Mouse (Mus musculus) hindlimb bud, embryonic 11.5 days (tissue): ENCODE results near the gene Ccdc182.

Experiments used
- DNase-seq: peaks from one replicate; pipeline ENCODE4 v3.0.0-alpha.2; 2012; ENCODE audit warnings: low read depth, low spot score; ENCODE audit errors: extremely low spot score

Gene Ccdc182

DNA sequence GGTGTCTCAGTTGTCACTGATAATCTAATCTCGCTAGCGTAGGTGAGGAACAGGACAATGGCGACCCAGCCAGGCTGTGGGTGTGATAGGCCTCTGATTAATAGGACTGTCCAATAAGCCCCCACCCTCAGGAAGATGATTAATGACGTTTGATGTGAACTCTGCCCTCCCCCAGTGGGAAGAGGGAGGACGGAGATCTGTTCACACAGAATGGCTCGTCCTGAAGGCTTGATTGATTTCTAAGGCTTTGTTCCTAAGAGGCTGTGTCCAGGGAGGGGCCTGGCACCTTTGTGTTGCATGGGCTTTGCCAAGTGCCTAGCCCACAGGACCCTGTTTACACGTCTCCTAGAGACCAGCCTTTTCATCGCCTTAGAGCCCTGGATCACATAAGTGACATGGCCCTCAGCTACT is 13.4 kb upstream of the Ccdc182 start:
- no peak for DNase-seq

DNA sequence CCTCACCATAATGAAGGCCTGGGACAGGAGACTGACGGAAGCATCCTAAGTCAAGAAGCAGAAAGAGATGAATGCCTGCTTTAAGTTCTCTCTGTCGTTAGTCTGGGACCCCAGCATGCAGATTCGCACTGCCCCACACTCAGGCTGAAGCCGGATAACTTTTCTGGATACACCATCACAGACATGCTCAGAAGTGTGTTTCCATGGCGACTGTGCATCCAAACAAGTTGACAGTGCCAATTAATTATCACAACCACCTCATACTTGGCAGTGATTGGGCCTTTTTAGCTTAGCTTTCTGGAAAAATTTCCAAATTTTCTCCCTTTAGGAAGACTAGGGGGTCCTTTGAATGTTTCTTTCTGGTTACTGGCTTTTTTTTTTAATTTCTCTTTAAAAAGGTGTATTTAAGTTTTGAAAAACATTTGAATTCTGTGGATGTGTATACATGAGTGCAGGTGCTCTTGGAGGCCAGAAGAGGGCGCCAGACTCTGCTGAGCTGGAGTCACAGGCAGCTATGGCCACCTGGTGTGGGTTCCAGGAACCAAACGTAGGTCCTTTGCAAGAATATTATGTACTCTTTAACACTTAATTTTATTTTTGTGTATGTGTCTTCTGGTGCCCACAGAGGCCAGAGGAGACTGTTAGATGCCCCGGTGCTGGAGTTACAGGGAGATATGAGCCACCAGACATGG is 12.3 kb upstream of the Ccdc182 start:
- no peak for DNase-seq

DNA sequence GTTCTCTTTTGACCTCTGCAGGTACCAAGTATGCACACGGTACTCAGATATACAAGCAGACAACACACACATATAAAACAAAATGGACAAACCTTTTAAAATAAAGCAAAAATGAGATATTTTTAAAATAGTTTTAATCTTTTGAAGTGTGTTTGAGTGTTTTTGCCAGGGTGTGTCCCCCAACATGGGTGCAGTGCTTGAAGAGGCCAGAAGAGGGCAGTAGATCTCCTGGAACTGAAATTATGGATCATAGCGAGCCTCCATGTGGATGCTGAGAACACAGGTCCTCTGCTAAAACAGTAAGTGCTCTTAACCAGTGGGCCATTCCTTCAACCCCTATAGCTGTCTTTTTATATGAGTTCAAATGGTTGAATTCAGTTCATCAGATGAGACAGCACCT is 11.3 kb upstream of the Ccdc182 start:
- DNase-seq: no peak

DNA sequence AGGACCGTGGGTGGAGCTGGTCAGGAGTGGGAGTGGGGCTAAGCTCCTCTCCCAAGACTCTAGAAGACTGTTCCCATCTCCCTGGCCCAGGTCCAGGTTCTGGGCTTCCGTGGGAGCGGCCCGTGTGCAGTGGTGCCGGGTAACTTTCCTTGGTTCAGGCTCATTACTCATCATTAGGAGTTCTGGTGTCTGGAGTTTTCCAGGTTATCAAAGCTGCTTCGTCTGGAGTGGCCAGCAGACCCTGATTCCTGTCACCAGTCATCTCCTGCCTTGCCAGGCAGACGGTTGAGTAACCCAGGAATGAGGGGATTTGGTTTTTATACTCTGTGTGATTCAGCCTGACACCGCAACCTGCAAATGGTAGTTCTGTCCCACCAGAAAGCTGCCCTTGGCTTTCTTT is 7.8 kb upstream of the Ccdc182 start:
- no peak for DNase-seq

DNA sequence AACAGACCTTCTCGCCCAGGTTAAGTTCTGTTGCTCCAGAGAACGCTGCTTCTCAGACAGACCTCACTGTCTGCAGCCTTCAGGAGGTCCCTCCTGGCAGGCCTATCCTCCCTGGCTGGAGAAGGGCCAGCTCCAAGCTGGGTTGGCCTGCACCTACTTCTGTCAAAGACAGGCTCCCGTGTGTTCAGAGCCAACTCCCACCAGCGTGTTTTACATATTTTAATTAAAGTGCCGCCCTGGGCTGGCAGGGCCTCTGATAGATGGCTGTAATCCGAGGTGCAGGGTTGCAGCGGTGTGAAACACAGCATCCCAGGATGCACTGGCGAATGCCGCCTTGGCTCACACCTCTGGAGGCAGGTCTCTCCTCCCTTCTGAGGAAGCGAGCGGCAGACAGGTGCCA is 5.5 kb upstream of the Ccdc182 start:
- no peak for DNase-seq

DNA sequence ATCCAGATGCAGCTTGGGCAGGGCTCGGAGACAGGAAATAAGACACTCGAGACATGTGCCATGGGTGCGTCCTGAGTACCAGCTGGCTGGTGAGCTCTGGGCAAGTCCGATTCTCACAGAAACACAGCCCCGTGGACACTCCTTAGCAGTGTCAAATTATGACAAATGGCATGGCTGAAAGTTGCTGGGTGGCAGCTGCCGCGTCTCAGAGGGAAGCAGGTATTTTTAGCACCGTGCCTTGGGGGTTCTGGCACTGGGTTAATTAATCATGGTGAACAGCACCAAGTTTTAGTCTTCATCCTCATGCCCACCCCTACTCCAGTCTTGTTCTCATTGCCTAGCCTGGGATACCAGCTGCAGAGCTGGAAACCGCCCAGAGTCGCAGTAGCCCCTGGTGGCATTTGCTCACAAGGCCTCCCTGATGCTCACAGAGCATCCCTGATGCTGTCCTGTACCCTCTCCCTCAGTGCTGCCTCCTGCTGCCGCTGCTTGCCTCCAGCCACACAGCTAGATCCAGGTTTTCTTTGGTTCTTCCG is 5.0 kb upstream of the Ccdc182 start:
- DNase-seq: no peak

DNA sequence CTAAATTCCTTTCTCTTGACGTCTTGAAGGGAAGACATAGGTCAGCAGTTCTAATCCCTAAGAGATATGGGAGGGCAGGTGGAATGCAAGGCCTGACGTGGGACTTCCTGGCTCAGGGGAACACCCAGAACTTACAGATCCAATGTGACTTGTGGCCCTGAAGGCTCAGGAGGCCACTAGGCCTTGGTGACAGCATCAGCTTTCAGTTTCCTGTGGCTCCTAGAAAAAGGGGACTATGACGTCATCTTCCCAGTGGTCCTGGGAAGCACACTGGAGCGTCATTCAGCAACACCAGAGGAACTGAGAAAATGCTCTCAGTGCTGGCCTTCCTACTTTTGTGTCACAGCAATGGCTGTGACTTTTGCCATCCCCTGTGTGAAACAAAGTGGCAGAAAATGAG is 2.6 kb upstream of the Ccdc182 start:
- no peak for DNase-seq

DNA sequence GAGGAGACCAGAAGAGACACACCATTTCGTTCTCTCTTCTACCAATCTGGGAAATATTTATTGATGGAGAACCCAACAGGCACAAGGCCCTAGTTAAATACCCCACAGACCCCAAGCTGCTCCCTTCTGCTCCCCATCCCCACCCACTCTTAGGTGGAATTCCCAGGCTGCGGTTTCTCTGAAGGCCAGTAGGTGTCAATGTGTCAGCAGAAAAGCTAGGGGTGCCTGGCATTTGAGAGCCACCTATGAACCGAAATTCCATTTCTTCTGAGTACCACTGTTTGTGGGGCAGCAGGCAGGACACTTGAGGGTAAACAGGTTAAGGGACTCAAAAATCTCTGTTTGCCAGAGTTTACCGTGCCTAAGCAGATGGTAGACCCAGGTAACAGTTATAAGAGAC is 2.2 kb upstream of the Ccdc182 start:
- DNase-seq: no peak

DNA sequence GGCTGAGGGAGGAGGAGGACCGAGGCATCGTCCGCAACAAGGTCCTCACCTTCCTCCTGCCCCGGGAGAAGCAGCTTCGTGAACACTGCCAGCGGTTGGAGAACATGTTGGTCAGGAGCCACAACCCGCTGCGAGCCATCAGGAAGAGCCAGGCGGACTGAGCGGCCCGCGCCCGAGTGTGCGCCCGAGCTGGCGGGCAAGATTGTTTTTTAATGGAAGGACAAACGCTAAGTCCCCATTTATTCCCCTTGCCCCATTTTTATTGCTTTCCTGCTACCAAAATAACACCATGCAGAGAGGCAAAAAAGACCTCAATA is 494 bp downstream of the Ccdc182 start:
- DNase-seq: no peak

DNA sequence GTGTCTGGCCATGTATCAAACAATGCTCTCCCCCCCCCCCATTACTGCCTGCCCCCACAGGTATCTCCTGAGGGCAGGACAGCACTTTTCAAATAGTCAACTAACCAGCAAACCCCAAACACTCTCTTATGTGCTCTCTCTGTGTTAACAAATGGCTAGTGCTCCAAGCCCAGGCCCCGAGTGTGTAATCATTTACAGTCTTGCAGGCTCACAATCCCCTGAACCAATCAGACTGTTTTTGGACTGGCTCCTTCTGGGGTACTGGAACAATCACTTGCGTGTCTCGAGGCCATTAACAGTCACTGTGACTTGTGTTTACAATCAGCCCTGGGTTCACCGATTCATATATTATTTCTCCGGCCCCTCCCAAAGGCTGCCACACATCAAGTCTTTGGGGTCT is 1.4 kb downstream of the Ccdc182 start:
- no peak for DNase-seq

DNA sequence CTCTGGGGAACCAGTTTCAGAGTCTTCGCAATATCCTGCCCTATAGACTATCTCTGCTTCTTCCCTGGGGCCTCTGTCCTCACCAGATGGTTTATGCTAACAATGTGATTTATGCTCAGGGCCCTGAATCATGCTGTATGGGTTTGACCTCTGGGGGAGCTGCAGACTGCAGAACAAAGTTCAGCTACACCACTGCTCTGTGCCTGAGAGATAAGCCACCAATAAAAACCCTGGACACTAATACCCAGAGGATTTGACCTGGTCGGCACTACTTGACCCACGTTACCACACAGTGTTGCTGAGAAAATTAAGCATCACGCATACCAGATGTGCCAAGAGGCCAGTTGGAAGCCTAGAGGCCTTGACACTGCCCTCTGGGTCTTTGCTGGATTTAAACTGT is 3.7 kb downstream of the Ccdc182 start:
- no peak for DNase-seq

DNA sequence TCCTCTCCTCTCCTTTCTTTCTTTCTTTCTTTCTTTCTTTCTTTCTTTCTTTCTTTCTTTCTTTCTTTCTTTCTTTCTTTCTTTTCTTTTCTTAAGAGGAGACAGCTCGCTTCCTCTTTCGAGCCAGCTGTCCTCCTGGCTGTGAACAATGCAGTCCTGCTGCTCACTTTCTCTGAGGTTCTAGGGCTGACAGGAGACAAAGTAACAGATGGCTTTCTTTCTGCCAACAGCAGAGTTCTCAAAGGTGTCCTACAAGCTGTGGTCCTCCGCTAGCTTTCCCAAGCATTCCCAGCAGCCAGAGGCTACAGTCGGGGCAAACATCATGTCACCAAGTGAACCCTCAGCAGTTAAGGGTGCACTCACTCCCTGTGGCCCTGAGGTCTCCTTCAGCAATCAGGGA is 5.5 kb downstream of the Ccdc182 start:
- no peak for DNase-seq

DNA sequence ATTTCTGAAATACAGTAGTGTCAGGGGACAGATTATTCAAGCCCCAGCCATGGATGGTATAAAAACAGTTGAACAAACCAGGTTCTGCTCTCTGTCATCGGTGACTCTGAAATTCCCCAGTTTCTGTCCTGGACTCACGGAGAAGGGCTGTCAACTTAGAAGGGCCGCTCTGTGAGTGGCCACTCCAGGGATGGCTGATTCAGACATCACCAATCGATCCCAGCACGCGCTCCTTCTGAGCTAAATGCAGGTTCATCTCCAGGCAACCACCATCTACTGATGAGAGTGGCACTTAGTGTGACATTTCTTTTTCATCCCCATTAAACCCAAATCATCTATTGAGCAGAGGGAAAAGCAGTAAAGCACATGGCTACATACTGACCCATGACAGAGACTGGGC is 7.8 kb downstream of the Ccdc182 start:
- DNase-seq: no peak

DNA sequence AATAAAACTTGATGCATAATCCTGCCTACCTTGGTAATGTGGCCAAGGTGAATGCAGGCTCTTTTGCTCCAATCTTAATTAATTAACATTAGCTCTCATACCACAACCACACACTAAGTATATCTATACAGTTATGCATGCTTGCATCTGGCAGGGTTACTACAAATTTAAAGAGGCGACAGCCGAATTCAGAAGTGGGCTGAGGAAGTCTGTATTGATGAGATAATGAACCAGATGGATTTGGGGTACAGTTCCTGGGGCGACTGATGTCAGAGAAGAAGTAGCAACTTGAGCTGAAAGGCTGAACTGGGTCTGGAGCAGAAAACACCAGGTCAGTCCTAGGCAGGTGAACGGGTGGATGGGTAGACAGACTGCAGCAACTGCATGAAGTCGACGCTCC is 11.9 kb downstream of the Ccdc182 start:
- DNase-seq: no peak

DNA sequence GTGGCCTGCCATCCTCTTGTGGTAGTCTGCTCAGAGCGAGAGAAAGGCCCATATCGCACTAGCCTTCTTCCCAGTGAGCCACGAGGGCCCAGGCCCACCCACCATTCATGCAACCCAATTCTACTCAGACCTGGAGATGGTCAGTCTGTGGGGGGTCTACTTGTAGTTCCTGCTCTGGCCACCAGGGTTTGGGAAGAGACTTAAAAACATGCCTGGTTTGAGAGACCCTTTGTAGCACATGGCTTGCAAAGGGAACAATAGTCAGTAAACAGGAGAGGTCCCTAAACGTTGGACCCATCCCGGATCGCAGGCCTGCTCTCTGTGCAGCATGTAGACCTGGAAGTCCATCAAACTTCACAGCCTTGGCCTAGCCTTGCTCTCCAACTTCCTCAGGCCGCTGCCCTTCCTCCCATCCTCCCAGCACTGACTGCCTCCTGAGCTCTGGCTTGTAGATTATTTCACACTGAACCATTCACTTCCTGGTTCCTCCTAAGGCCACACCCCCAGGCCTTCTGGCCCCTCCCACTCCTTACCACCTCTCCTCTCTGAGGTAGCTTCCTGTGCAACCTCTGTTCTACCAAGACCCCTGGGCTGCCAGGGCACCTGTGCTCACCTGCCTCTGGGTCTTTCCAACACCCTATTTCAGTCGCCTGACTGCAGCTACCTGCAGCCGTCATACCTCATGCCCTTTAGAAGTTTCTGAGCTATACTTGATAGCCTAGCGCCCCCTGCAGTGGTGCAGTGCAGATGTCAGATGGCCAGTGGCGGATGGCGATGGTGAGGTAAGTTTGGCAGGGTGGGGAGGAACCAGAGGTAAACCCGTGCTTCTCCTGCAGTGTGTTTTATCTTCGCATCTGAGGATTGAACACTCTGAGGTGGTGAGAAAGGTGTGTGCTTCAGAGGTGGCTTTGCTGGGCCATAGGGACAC is 14.0 kb downstream of the Ccdc182 start:
- no peak for DNase-seq

DNA sequence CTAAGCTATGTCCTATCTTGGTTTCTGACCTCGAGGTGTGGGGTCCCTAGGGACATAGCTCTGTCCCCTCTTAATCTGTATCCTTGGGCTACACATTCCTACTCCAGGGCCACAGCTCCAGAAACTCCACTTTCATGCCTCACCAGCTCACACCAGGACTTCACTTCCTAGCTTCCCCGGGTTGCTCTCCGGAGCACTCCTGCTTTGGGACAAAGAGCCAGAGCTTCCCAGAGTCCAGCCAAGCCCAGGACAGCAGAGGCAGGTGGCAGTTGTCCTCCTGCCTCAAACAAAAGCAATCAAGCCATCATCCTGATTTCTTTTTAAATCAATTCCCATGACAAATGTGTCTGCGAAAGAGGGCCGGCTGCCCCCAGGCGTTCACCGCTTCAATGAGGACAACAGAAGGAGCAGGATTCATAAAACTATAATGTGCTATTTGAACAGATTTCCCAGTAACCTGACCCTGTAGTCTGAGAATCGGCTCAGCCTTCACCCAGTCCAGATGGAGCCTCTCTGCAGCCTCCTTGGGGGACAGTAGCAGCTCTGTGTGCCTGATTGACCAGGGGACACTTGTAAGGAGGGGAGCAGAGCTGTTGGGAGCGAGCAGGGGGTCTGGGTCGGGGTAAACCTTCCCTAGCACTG is 15.3 kb downstream of the Ccdc182 start:
- DNase-seq: no peak

DNA sequence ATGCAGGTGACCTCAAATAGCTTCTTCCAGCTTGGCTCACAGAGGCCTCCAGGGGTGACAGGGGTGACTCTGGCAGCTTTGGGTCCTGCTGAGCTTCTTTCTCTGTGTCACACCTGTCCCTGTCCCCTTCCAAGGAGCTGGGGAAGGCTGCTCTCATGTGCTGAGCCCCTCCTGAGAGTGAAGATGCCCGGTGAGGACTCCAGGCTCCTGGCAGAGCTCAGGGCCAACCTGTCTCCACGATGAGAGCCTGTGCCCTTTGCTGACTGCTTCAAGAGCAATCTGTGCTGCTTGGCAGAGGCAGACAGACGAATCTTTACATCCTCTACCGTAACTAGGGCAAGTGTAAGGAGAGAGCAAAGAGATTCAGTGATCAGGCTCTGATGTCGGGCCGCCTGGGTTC is 16.9 kb downstream of the Ccdc182 start:
- no peak for DNase-seq

DNA sequence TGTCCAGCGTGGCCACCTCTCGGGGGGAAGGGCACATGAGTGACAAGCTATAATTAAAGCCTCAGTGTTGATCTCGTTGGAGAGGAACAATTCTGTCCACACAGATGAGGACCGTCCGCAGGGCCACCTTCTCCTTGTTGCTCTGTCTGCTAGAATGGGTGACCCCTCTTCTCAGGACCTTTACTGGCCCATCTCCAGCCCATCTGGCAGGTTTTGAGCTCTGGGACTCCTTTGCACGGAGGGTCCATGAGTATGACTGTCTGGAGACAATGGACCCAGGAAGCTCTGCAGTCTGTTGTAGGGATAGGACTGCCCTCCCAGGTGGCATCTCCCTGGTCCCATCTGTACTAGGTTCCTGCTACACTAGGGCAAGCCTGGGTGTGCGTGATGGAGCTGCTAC is 17.7 kb downstream of the Ccdc182 start:
- no peak for DNase-seq

DNA sequence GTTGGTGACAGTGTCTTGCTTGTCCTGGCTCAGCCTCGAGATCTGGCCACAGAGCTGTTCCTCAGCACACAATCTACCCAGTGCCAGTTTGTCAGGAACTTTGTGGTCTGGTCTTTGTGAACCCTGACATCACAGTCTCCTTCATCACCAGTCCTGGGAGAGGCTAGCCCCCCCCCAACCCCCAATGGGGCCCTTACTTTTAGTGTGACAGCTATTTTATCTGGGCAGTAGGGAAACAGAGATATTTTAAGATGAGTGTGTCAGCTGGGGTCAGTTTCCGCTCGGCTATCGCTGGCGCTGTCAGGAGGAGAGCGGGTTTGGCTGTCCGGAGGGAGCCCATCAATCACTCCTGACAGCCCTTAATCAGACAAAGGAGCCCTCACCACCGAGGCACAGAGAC is 19.7 kb downstream of the Ccdc182 start:
- no peak for DNase-seq

DNA sequence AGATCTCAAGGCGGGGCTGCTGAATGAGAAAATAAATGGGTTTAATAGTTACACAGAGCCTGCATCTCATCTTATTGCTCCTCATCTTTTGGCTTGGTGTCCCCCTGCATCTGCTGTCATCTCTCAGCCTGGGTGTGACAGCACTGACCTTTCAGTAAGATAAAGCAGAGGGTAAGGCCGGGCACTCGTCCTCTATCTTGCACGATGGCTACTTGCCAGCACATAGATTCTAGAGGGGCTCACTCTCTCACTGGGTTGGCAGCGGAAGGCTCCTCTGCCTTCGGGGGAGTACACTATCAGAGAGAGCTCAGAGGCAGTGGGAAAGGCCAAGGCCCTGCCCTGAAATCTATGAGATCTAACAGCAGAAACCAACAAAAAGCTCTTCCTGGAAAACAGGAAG is 20.6 kb downstream of the Ccdc182 start:
- DNase-seq: no peak

DNA sequence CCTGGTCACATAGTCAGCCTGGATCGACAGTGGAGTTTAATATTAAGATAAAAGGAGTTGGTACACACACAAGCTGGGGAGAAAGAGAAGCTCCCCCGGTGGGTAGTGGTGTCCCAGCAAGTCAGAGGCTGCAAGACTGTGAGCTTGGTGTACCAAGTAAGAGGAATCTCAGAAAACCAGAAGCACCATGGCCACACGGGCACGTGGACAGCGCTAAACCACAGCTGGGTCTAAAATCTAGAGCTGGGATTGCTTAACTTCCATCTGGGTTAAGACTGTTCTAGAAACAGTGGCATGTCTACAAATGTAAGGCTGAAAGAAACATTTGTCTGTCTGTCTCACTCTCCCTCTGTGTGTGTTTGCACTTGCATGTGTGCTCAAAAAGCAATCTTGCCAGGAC is 21.5 kb downstream of the Ccdc182 start:
- DNase-seq: no peak

DNA sequence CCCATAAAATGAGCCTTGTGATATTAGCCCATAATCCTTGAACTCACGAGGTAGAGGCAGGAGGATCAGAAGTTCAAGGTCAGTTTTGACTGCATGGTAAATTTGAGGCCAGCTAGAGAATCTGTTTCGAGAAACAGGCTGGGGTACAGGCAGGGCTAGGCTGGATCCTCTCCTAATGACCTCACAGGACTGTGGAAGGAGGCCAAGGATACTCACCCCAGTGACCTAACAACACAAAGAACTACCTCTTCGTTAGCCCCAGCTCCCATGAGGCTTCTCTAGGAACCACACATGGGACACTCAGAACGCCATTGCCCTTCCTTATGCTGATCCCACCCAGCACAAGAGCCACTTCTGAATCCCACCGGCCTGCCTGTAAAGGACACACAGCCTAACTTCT is 25.0 kb downstream of the Ccdc182 start:
- DNase-seq: no peak
